Mouse (Mus musculus): ENCODE results near the gene Snrnp70. TPM values are rescaled to one million over a fixed set of nuclear protein-coding genes. Genes with fewer than 3 reads are reported as not detected.

Snrnp70 gene
- 152 and 184 TPM in 2 replicates for polyA plus RNA-seq (2012; rRNA removed)

GRCm38 (mm10) chr7:45395578-45396336 lies at the start of gene Snrnp70:
Gene Snrnp70 (minus strand): TSS chr7:45395742.

GRCm38 (mm10) chr7:45437521-45438276 lies 42.2 kb upstream of the Snrnp70 start, which contains the start of gene Ruvbl2:
Gene Ruvbl2 (minus strand): TSS chr7:45438096.

GRCm38 (mm10) chr7:45434203-45435015 lies 38.9 kb upstream of the Snrnp70 start, which contains the start of gene Gys1:
Gene Gys1 (plus strand): TSS chr7:45434844.

GRCm38 (mm10) chr7:45420615-45420919 lies 25.0 kb upstream of the Snrnp70 start, which contains the start of gene Lhb:
Gene Lhb (plus strand): TSS chr7:45420820.

GRCm38 (mm10) chr7:45413113-45413863 lies 17.7 kb upstream of the Snrnp70 start, which contains the start of gene Ntf5:
Gene Ntf5 (plus strand): TSS chr7:45413695.

GRCm38 (mm10) chr7:45405091-45406075 lies 9.8 kb upstream of the Snrnp70 start, which contains the start of gene Kcna7:
Gene Kcna7 (plus strand): TSS chr7:45405653.

GRCm38 (mm10) chr7:45370475-45371311 lies 24.8 kb downstream of the Snrnp70 start, which contains the start of gene Lin7b:
Gene Lin7b (minus strand): TSS chr7:45370583.

GRCm38 (mm10) chr7:45366652-45367019 lies 28.9 kb downstream of the Snrnp70 start, which contains the start of gene Ppfia3:
Gene Ppfia3 (minus strand): TSS chr7:45367019.

GRCm38 (mm10) chr7:45335056-45335455 lies 60.5 kb downstream of the Snrnp70 start, which contains the start of gene Hrc:
Gene Hrc (plus strand): TSS chr7:45335290.

GRCm38 (mm10) chr7:45333431-45333982 lies 62.0 kb downstream of the Snrnp70 start, which contains the start of gene Trpm4:
Gene Trpm4 (minus strand): TSS chr7:45333780.

Other genes starting within 250 kb of the Snrnp70 start
- gene Pih1d1, start 241.4 kb downstream of the Snrnp70 start, polyA plus RNA-seq (2012; rRNA removed): 32.5 and 35.0 TPM in 2 replicates
- 20.1 and 26.3 TPM in 2 replicates for gene Aldh16a1, start 241.2 kb downstream of the Snrnp70 start, polyA plus RNA-seq (2012; rRNA removed)
- gene Slc17a7, start 231.8 kb downstream of the Snrnp70 start, polyA plus RNA-seq (2012; rRNA removed): 0.01 TPM in 2 replicates
- gene Gfy, start 216.2 kb downstream of the Snrnp70 start, polyA plus RNA-seq (2012; rRNA removed): not detected in 2 replicates
- gene Pth2, start 214.7 kb downstream of the Snrnp70 start, polyA plus RNA-seq (2012; rRNA removed): not detected in 2 replicates
- 0.04 and 0.05 TPM in 2 replicates for gene Ccdc155, start 190.8 kb downstream of the Snrnp70 start, polyA plus RNA-seq (2012; rRNA removed)
- gene Dkkl1, start 183.6 kb downstream of the Snrnp70 start, polyA plus RNA-seq (2012; rRNA removed): 0.42 and 0.52 TPM in 2 replicates
- gene Tead2, start 180.0 kb downstream of the Snrnp70 start, polyA plus RNA-seq (2012; rRNA removed): 21.0 and 23.1 TPM in 2 replicates
- gene Cd37, start 156.6 kb downstream of the Snrnp70 start, polyA plus RNA-seq (2012; rRNA removed): 30.2 and 33.5 TPM in 2 replicates
- 0.05 and 0.06 TPM in 2 replicates for gene Slc6a16, start 154.7 kb downstream of the Snrnp70 start, polyA plus RNA-seq (2012; rRNA removed)
- gene Slc6a21, start 118.2 kb downstream of the Snrnp70 start, polyA plus RNA-seq (2012; rRNA removed): 0.04 and 0.09 TPM in 2 replicates
- gene Trpm4, start 62.0 kb downstream of the Snrnp70 start, polyA plus RNA-seq (2012; rRNA removed): 3.7 and 4.2 TPM in 2 replicates
- gene Hrc, start 60.5 kb downstream of the Snrnp70 start, polyA plus RNA-seq (2012; rRNA removed): 0.20 and 0.34 TPM in 2 replicates
- 0.06 and 0.07 TPM in 2 replicates for gene Ppfia3, start 28.7 kb downstream of the Snrnp70 start, polyA plus RNA-seq (2012; rRNA removed)
- 0.12 and 0.20 TPM in 2 replicates for gene Lin7b, start 25.2 kb downstream of the Snrnp70 start, polyA plus RNA-seq (2012; rRNA removed)
- not detected in 2 replicates for gene Kcna7, start 9.9 kb upstream of the Snrnp70 start, polyA plus RNA-seq (2012; rRNA removed)
- 0.15 and 0.17 TPM in 2 replicates for gene Ntf5, start 18.0 kb upstream of the Snrnp70 start, polyA plus RNA-seq (2012; rRNA removed)
- not detected in 2 replicates for gene Lhb, start 25.1 kb upstream of the Snrnp70 start, polyA plus RNA-seq (2012; rRNA removed)
- gene Gys1, start 39.1 kb upstream of the Snrnp70 start, polyA plus RNA-seq (2012; rRNA removed): 7.5 and 9.9 TPM in 2 replicates
- gene Ruvbl2, start 42.4 kb upstream of the Snrnp70 start, polyA plus RNA-seq (2012; rRNA removed): 37.3 and 45.2 TPM in 2 replicates
- gene Ftl1, start 64.1 kb upstream of the Snrnp70 start, polyA plus RNA-seq (2012; rRNA removed): 1,700 and 2,007 TPM in 2 replicates
- gene Bax, start 71.2 kb upstream of the Snrnp70 start, polyA plus RNA-seq (2012; rRNA removed): 47.6 and 49.6 TPM in 2 replicates
- 0.12 and 0.15 TPM in 2 replicates for gene Tulp2, start 86.1 kb upstream of the Snrnp70 start, polyA plus RNA-seq (2012; rRNA removed)
- gene Gm45808, start 91.1 kb upstream of the Snrnp70 start, polyA plus RNA-seq (2012; rRNA removed): 0.12 TPM in 1 of 2 replicates, not detected in the other
- gene Dhdh, start 93.1 kb upstream of the Snrnp70 start, polyA plus RNA-seq (2012; rRNA removed): 5.7 and 6.5 TPM in 2 replicates
- 75.2 and 76.4 TPM in 2 replicates for gene Nucb1, start 114.7 kb upstream of the Snrnp70 start, polyA plus RNA-seq (2012; rRNA removed)
- 79.7 and 101 TPM in 2 replicates for gene Ppp1r15a, start 130.5 kb upstream of the Snrnp70 start, polyA plus RNA-seq (2012; rRNA removed)
- gene Plekha4, start 130.6 kb upstream of the Snrnp70 start, polyA plus RNA-seq (2012; rRNA removed): 1.2 and 1.7 TPM in 2 replicates
- 0.78 and 1.3 TPM in 2 replicates for gene Hsd17b14, start 159.2 kb upstream of the Snrnp70 start, polyA plus RNA-seq (2012; rRNA removed)
- gene Bcat2, start 174.4 kb upstream of the Snrnp70 start, polyA plus RNA-seq (2012; rRNA removed): 41.1 and 45.0 TPM in 2 replicates
- gene Fgf21, start 219.7 kb upstream of the Snrnp70 start, polyA plus RNA-seq (2012; rRNA removed): 3.1 and 3.5 TPM in 2 replicates
- 0.17 and 0.24 TPM in 2 replicates for gene Fut1, start 221.5 kb upstream of the Snrnp70 start, polyA plus RNA-seq (2012; rRNA removed)
- 0.09 and 0.12 TPM in 2 replicates for gene Izumo1, start 226.1 kb upstream of the Snrnp70 start, polyA plus RNA-seq (2012; rRNA removed)
- 3.2 and 3.6 TPM in 2 replicates for gene Rasip1, start 231.7 kb upstream of the Snrnp70 start, polyA plus RNA-seq (2012; rRNA removed)
- 0.50 TPM in 2 replicates for gene Mamstr, start 244.2 kb upstream of the Snrnp70 start, polyA plus RNA-seq (2012; rRNA removed)

Measured in liver, embryonic 18 days (tissue).